Mouse (Mus musculus): ENCODE results near the gene Tpst1.

Tpst1 gene

GRCm38 (mm10) chr5:130136597-130136996, 63.5 kb downstream of the Tpst1 start:
- in situ Hi-C loops (cut with MboI; ENCODE audit: unreplicated experiment in 2 of 2): loop anchor here in 1 of 2 experiments (5.0 kb wide), 1 partner anchor 94 kb away; no protein-coding TSS in a partner anchor

- in situ Hi-C loops (cut with MboI; ENCODE audit: unreplicated experiment in 2 of 2): loop anchor here in 1 of 2 experiments (5.0 kb wide), 1 partner anchor 97 kb away; no protein-coding TSS in a partner anchor
These were observed 66.3 kb downstream of the Tpst1 start for GRCm38 (mm10) chr5:130139393-130139792.

- in situ Hi-C loops (cut with MboI; ENCODE audit: unreplicated experiment in 2 of 2): no loop called here
These were observed 68.0 kb downstream of the Tpst1 start for GRCm38 (mm10) chr5:130141138-130141537.

- in situ Hi-C loops (cut with MboI; ENCODE audit: unreplicated experiment in 2 of 2): no loop called here
These were observed 68.9 kb downstream of the Tpst1 start for GRCm38 (mm10) chr5:130142041-130142440.

GRCm38 (mm10) chr5:130143101-130143500, 70.0 kb downstream of the Tpst1 start:
- in situ Hi-C loops (cut with MboI; ENCODE audit: unreplicated experiment in 2 of 2): no loop called here

GRCm38 (mm10) chr5:130143977-130144333, 70.8 kb downstream of the Tpst1 start:
- in situ Hi-C loops (cut with MboI; ENCODE audit: unreplicated experiment in 2 of 2): no loop called here

- in situ Hi-C loops (cut with MboI; ENCODE audit: unreplicated experiment in 2 of 2): no loop called here
These were observed 71.5 kb downstream of the Tpst1 start, which contains the start of gene Kctd7 for GRCm38 (mm10) chr5:130144334-130145312. TSS of gene Kctd7 (plus strand) at chr5:130144861.

GRCm38 (mm10) chr5:130145961-130146360, 72.8 kb downstream of the Tpst1 start:
- in situ Hi-C loops (cut with MboI; ENCODE audit: unreplicated experiment in 2 of 2): no loop called here

GRCm38 (mm10) chr5:130149726-130150310, 76.7 kb downstream of the Tpst1 start:
- in situ Hi-C loops (cut with MboI; ENCODE audit: unreplicated experiment in 2 of 2): loop anchor here (10.0 to 25.0 kb wide), 3 partner anchors 235 to 1138 kb away; partner anchors contain the start of genes Ran (in 1 of the 2) and Stx2 (in 1 of the 2)

- in situ Hi-C loops (cut with MboI; ENCODE audit: unreplicated experiment in 2 of 2): loop anchor here (10.0 to 25.0 kb wide), 3 partner anchors 239 to 1142 kb away; partner anchors contain the start of genes Ran (in 1 of the 2) and Stx2 (in 1 of the 2)
These were observed 81.2 kb downstream of the Tpst1 start for GRCm38 (mm10) chr5:130154286-130154685.

GRCm38 (mm10) chr5:130158545-130158944, 85.4 kb downstream of the Tpst1 start:
- in situ Hi-C loops (cut with MboI; ENCODE audit: unreplicated experiment in 2 of 2): loop anchor here (10.0 to 25.0 kb wide), 3 partner anchors 244 to 1146 kb away; partner anchors contain the start of genes Ran (in 1 of the 2) and Stx2 (in 1 of the 2)

- in situ Hi-C loops (cut with MboI; ENCODE audit: unreplicated experiment in 2 of 2): loop anchor here (10.0 to 25.0 kb wide), 3 partner anchors 245 to 1147 kb away; partner anchors contain the start of genes Ran (in 1 of the 2) and Stx2 (in 1 of the 2)
These were observed 86.7 kb downstream of the Tpst1 start for GRCm38 (mm10) chr5:130159761-130160201.

- in situ Hi-C loops (cut with MboI; ENCODE audit: unreplicated experiment in 2 of 2): loop anchor here (25.0 kb wide), 2 partner anchors 699 to 1151 kb away; partner anchors contain the start of genes Ran (in 1 of the 2) and Stx2 (in 1 of the 2)
These were observed 90.5 kb downstream of the Tpst1 start for GRCm38 (mm10) chr5:130163670-130164069.

GRCm38 (mm10) chr5:130165213-130165612, 92.1 kb downstream of the Tpst1 start:
- in situ Hi-C loops (cut with MboI; ENCODE audit: unreplicated experiment in 2 of 2): loop anchor here (25.0 kb wide), 2 partner anchors 697 to 1153 kb away; partner anchors contain the start of genes Ran (in 1 of the 2) and Stx2 (in 1 of the 2)

- in situ Hi-C loops (cut with MboI; ENCODE audit: unreplicated experiment in 2 of 2): loop anchor here (25.0 kb wide), 2 partner anchors 693 to 1157 kb away; partner anchors contain the start of genes Ran (in 1 of the 2) and Stx2 (in 1 of the 2)
These were observed 96.0 kb downstream of the Tpst1 start for GRCm38 (mm10) chr5:130169109-130169508.

- in situ Hi-C loops (cut with MboI; ENCODE audit: unreplicated experiment in 2 of 2): loop anchor here (10.0 to 25.0 kb wide), 3 partner anchors 691 to 1159 kb away; partner anchors contain the start of genes Ran (in 1 of the 2) and Stx2 (in 1 of the 2)
These were observed 97.7 kb downstream of the Tpst1 start for GRCm38 (mm10) chr5:130170666-130171422.

GRCm38 (mm10) chr5:130171423-130171954, 98.4 kb downstream of the Tpst1 start, which contains the start of gene Rabgef1:
TSS of gene Rabgef1 (plus strand) at chr5:130171798.
- in situ Hi-C loops (cut with MboI; ENCODE audit: unreplicated experiment in 2 of 2): loop anchor here (10.0 to 25.0 kb wide), 3 partner anchors 691 to 1159 kb away; partner anchors contain the start of genes Ran (in 1 of the 2) and Stx2 (in 1 of the 2)

GRCm38 (mm10) chr5:130171956-130172601, 99.0 kb downstream of the Tpst1 start:
- in situ Hi-C loops (cut with MboI; ENCODE audit: unreplicated experiment in 2 of 2): loop anchor here (10.0 to 25.0 kb wide), 3 partner anchors 690 to 1160 kb away; partner anchors contain the start of genes Ran (in 1 of the 2) and Stx2 (in 1 of the 2)

Data from v-Abl transformed pro-B cells (cell line).